Mouse (Mus musculus): ENCODE results near the gene Dock2. TPM values are rescaled to one million over a fixed set of nuclear protein-coding genes. Genes with fewer than 3 reads are reported as not detected.
"Not testable (repeated sequence)": the region's sequence is repeated elsewhere in the genome, so short reads cannot be mapped to it uniquely, and the experiment has no call there.

Gene Dock2
- total and polyA plus RNA-seq, 2 experiments from 2014 or later, result 0.33 to 3.1 TPM

GRCm38 (mm10) chr11:34814319-34814718 is 30.6 kb upstream of the Dock2 start:
- H3K4me2 ChIP-seq (ENCODE audit: low read depth, low read length), result no peak overlapping the region
- no peak overlapping the region for H3K27ac ChIP-seq (ENCODE audit: low read depth)
- DNase-seq (ENCODE audit: low spot score) (no peak), ATAC-seq (ENCODE audit: insufficient read depth, low read depth) (no peak)
- H3K36me3 ChIP-seq (replicated peaks; ENCODE audit: control insufficient read depth, insufficient read depth, low read length), result peaks cover 47% of the 10 kb centered on the region
- no peaks in the 10 kb centered on the region for H3K27me3 ChIP-seq (ENCODE audit: control insufficient read depth, insufficient read depth, low read length)
- H3K4me3 ChIP-seq (ENCODE audit: low read depth, low read length), result no peak overlapping the region
- H3K9ac ChIP-seq (replicated peaks; ENCODE audit: low read depth, low read length), result no peak overlapping the region
- no peaks in the 10 kb centered on the region for H3K4me1 ChIP-seq (ENCODE audit: control insufficient read depth, insufficient read depth)
- no peaks in the 10 kb centered on the region for H3K9me3 ChIP-seq (replicated peaks; ENCODE audit: control insufficient read depth, low read length)
- WGBS, result 90% methylated on average over 6 of the region's 6 CpGs
- no peak for TF ChIP-seq EP300 (IDR thresholded peaks at IDR 0.05; ENCODE audit: low read depth)

- ATAC-seq (ENCODE audit: insufficient read depth, low read depth); H3K9ac ChIP-seq (replicated peaks; ENCODE audit: low read depth, low read length); DNase-seq (ENCODE audit: low spot score); H3K4me1 ChIP-seq (ENCODE audit: control insufficient read depth, insufficient read depth); H3K4me3 ChIP-seq (ENCODE audit: low read depth, low read length); H3K36me3 ChIP-seq (replicated peaks; ENCODE audit: control insufficient read depth, insufficient read depth, low read length); H3K27ac ChIP-seq (ENCODE audit: low read depth); H3K4me2 ChIP-seq (ENCODE audit: low read depth, low read length); H3K27me3 ChIP-seq (ENCODE audit: control insufficient read depth, insufficient read depth, low read length); H3K9me3 ChIP-seq (replicated peaks; ENCODE audit: control insufficient read depth, low read length): not testable (repeated sequence)
- 71% methylated on average over 4 of the region's 4 CpGs for WGBS
Measured at GRCm38 (mm10) chr11:34805026-34805425, 21.3 kb upstream of the Dock2 start.

GRCm38 (mm10) chr11:34798066-34798465 is 14.4 kb upstream of the Dock2 start:
- H3K9me3 ChIP-seq (replicated peaks; ENCODE audit: control insufficient read depth, low read length); H3K27ac ChIP-seq (ENCODE audit: low read depth); H3K4me1 ChIP-seq (ENCODE audit: control insufficient read depth, insufficient read depth); ATAC-seq (ENCODE audit: insufficient read depth, low read depth); H3K36me3 ChIP-seq (replicated peaks; ENCODE audit: control insufficient read depth, insufficient read depth, low read length); H3K27me3 ChIP-seq (ENCODE audit: control insufficient read depth, insufficient read depth, low read length); H3K4me2 ChIP-seq (ENCODE audit: low read depth, low read length); H3K9ac ChIP-seq (replicated peaks; ENCODE audit: low read depth, low read length); H3K4me3 ChIP-seq (ENCODE audit: low read depth, low read length); DNase-seq (ENCODE audit: low spot score): not testable (repeated sequence)
- 47% methylated on average over 8 of the region's 8 CpGs for whole genome bisulfite sequencing

GRCm38 (mm10) chr11:34796097-34796496 is 12.4 kb upstream of the Dock2 start:
- no peaks in the 10 kb centered on the region for H3K27me3 ChIP-seq (ENCODE audit: control insufficient read depth, insufficient read depth, low read length)
- 25% methylated on average over 4 of the region's 4 CpGs for WGBS
- no peak overlapping the region for H3K27ac ChIP-seq (ENCODE audit: low read depth)
- TF ChIP-seq EP300 (IDR thresholded peaks at IDR 0.05; ENCODE audit: low read depth) (no peak), CTCF (IDR thresholded peaks at IDR 0.05; ENCODE audit: low read depth) (peak; percentile 16; the same call in 1 of the 2 replicates)
- no peaks in the 10 kb centered on the region for H3K4me1 ChIP-seq (ENCODE audit: control insufficient read depth, insufficient read depth)
- no peaks in the 10 kb centered on the region for H3K9me3 ChIP-seq (replicated peaks; ENCODE audit: control insufficient read depth, low read length)
- ATAC-seq (ENCODE audit: insufficient read depth, low read depth) (no peak), DNase-seq (ENCODE audit: low spot score) (no peak)
- no peak overlapping the region for H3K9ac ChIP-seq (replicated peaks; ENCODE audit: low read depth, low read length)
- no peak overlapping the region for H3K4me3 ChIP-seq (ENCODE audit: low read depth, low read length)
- no peaks in the 10 kb centered on the region for H3K36me3 ChIP-seq (replicated peaks; ENCODE audit: control insufficient read depth, insufficient read depth, low read length)
- no peak overlapping the region for H3K4me2 ChIP-seq (ENCODE audit: low read depth, low read length)

GRCm38 (mm10) chr11:34791872-34792271 is 8.2 kb upstream of the Dock2 start:
- no peak for ATAC-seq (ENCODE audit: insufficient read depth, low read depth)
- DNase-seq (ENCODE audit: low spot score), result no peak
- 54% methylated on average over 8 of the region's 8 CpGs for WGBS

GRCm38 (mm10) chr11:34784864-34785263 is 1.2 kb upstream of the Dock2 start:
- TF ChIP-seq EP300 (IDR thresholded peaks at IDR 0.05; ENCODE audit: low read depth) (no peak), CTCF (IDR thresholded peaks at IDR 0.05; ENCODE audit: low read depth) (no peak)
- no peak overlapping the region for H3K4me3 ChIP-seq (ENCODE audit: low read depth, low read length)
- no peaks in the 10 kb centered on the region for H3K4me1 ChIP-seq (ENCODE audit: control insufficient read depth, insufficient read depth)
- ATAC-seq (ENCODE audit: insufficient read depth, low read depth) (no peak), DNase-seq (ENCODE audit: low spot score) (no peak)
- no peaks in the 10 kb centered on the region for H3K27me3 ChIP-seq (ENCODE audit: control insufficient read depth, insufficient read depth, low read length)
- H3K36me3 ChIP-seq (replicated peaks; ENCODE audit: control insufficient read depth, insufficient read depth, low read length), result no peaks in the 10 kb centered on the region
- H3K9me3 ChIP-seq (replicated peaks; ENCODE audit: control insufficient read depth, low read length), result no peaks in the 10 kb centered on the region
- H3K9ac ChIP-seq (replicated peaks; ENCODE audit: low read depth, low read length), result no peak overlapping the region
- no peak overlapping the region for H3K4me2 ChIP-seq (ENCODE audit: low read depth, low read length)
- no peak overlapping the region for H3K27ac ChIP-seq (ENCODE audit: low read depth)

More at GRCm38 (mm10) chr11:34791872-34792271, 8.2 kb upstream of the Dock2 start:
- Histone ChIP-seq H3K4me3 (ENCODE audit: low read depth, low read length) (no peak overlapping the region), H3K9ac (replicated peaks; ENCODE audit: low read depth, low read length) (no peak overlapping the region), H3K4me1 (ENCODE audit: control insufficient read depth, insufficient read depth) (no peaks in the 10 kb centered on the region), H3K4me2 (ENCODE audit: low read depth, low read length) (no peak overlapping the region), H3K36me3 (replicated peaks; ENCODE audit: control insufficient read depth, insufficient read depth, low read length) (no peaks in the 10 kb centered on the region), H3K27me3 (ENCODE audit: control insufficient read depth, insufficient read depth, low read length) (no peaks in the 10 kb centered on the region), H3K9me3 (replicated peaks; ENCODE audit: control insufficient read depth, low read length) (no peaks in the 10 kb centered on the region), H3K27ac (ENCODE audit: low read depth) (no peak overlapping the region)
- no peak for TF ChIP-seq EP300 (IDR thresholded peaks at IDR 0.05; ENCODE audit: low read depth)
- no peak for TF ChIP-seq CTCF (IDR thresholded peaks at IDR 0.05; ENCODE audit: low read depth)
